Mouse (Mus musculus) megakaryocyte-erythroid progenitor cell, adult 5-6 weeks (primary cell): ENCODE data around the gene Coq2. TPM values are rescaled to one million over a fixed set of nuclear protein-coding genes. Genes with fewer than 3 reads are reported as not detected.
A peak's percentile ranks its signal among the peaks of the same experiment; 100 is the strongest.

Experiments
- ATAC-seq: replicated peaks from 2 replicates; pipeline ENCODE4 v1.8.0; 2016; ENCODE audit warnings: mild to moderate bottlenecking, inconsistent platforms; ENCODE audit not compliant: severe bottlenecking, poor library complexity, low FRiP score, low TSS enrichment
- total RNA-seq, 2 experiments: library from RNA; stranded (forward) in 1 of 2; stranded (reverse) in 1 of 2; fragments of 200-1000, 215-1000 nt in 1 of 2; fragments of >200 nt in 1 of 2; fragmentation: Nextera tagmentation in 1 of 2; gene quantifications; 2 replicates each; pipeline ENCODE4 v1.2.3; 2014 to 2017

The Coq2 gene
- 50.6 and 67.3 TPM in 2 replicates for total RNA-seq (2014; fragmentation: Nextera tagmentation)
- 40.1 and 56.6 TPM in 2 replicates for total RNA-seq (2017)

DNA sequence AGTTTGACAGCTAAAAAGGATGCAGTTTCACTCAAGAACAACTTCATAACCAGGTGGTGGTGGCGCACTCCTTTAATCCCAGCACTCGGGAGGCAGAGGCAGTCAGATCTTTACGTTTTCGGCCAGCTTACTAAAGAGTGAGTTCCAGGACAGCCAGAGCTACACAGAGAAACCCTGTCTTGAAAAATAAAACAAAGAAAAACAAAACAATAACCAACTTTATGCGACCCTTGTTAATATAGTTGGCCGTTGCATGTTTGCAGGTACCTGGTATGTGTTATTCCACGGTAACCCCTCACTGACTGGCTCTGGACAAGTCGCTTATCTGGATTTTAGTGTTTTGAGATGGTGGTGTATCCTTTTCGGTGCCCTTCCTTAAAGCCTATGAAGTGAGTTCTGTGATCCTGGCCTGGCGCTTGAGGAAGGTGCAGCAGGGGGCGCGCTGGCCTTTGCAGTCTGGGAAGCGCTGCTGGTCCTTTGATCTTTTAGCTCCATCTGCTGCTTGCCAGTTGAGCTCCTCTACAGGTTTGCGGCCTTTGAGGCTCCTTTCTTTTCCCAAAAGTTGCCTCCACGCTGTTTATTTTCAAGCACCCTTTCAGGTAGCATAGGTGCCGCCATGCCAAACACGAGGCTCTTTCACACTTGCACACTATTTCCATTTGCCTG, at the start of gene Coq2:
Gene Coq2, minus strand, starts transcription at position 430 of the 666 bp plus-strand sequence.
- ATAC-seq, result peak; percentile 90

DNA sequence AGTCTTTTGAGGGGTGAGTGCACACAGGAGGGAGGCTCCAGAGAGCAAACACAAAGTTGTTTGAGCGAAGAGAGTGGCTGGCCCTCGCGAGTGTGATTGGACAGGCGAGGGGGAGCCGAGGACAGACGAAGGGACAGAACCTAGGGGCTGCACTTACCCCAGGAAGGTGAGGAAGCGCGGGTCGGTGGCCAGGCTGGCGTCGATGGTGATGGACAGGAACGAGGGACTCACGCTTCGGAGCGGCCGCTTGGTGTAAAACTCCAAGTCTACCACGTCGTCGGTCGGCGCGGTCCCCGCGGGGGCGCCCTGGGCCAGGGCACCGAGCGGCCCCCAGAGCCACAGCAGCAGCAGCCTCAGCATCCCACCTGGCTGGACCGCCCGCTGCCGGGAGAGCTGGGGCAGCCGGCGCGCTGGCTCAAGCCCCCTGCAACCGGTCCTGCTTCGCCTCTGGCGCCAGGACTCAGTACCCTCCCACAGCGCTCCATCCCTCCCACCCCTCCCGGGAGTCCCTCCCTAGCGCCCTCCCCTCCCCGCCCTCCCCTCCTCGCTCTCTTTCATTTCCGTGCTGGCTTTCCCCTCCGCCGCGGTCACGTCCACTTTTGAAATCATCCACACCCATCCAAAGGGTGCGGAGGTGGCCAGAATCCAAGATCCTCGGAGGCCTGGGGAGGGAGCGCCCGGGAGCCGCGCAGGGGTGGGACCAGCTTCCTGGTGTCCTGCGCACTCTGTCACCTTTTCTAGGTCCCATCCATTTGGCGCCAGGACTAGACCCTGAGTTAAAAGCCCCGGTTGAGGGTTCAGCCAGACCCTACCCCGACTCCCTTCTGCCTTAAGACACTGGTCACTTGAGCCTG, 44.5 kb upstream of the Coq2 start, which contains the start of gene Hpse:
Gene Hpse, minus strand, starts transcription at position 482 of the 854 bp plus-strand sequence.
- 0 out of 2 replicates have a peak, but pooled peaks have one; percentile 42 for ATAC-seq

DNA sequence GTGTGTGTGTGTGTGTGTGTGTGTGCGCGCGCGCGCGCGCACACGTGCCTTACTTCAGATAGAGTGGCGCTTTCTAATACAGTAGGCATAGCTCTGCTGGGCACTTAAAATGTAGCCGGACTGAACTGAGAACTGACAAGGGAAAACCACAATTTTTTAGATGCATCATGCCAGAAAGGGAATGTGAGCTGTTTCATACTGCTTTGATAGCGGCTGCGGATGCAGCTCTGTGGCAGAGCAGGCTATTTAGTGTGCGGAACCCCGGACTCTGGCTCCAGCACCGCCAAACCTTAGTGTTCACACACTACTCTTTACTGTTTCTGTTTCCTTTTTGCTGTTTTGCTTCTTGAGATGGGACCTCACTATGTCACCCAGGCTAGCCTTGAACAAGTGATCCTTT, 41.8 kb upstream of the Coq2 start:
- ATAC-seq, result no peak

DNA sequence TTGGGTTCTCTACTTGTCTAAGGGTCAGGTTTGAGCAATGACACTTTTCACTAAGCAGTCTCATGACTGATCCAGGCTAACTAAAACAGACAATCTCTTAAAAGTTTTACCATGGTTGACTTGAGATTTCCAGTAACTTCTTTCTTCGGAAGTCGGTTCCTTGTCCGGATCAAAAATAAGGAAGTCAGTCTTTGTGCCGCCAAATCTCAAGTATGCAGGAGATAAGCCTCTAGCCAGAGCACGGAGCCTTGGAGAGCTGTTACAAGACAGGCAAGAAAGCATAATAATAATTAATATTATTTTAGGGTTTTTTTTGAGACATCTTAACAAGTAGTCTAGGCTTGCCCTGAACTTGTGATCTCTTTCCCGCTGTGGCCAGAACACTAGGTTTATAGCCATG, 36.3 kb upstream of the Coq2 start:
- no peak for ATAC-seq

DNA sequence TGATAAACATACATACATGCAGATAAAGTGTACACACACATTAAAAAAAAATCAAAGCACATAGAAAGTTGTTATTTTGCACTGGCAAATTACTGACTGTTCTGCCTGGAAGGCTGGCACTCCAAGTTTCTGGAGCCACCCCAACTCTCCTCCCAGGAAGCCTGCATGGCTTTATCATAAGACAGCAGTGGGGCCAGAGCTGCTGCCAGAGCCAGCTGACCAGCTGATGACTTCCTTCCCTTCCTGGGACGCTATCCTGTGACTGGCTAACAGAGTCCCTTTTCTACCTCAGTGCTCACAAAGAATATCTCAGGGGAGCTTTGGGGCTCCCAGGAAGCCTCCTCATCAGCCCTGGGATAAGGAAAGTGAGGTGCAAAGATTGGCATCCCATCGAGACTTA, 35.1 kb upstream of the Coq2 start:
- ATAC-seq, result no peak

GRCm38 (mm10) chr5:100709035-100709434, 34.1 kb upstream of the Coq2 start:
- no peak for ATAC-seq

GRCm38 (mm10) chr5:100706675-100707074, 31.7 kb upstream of the Coq2 start:
- ATAC-seq, result no peak

- ATAC-seq, result no peak
These were observed 29.3 kb upstream of the Coq2 start for GRCm38 (mm10) chr5:100704272-100704671.

GRCm38 (mm10) chr5:100702325-100702724, 27.4 kb upstream of the Coq2 start:
- no peak for ATAC-seq

DNA sequence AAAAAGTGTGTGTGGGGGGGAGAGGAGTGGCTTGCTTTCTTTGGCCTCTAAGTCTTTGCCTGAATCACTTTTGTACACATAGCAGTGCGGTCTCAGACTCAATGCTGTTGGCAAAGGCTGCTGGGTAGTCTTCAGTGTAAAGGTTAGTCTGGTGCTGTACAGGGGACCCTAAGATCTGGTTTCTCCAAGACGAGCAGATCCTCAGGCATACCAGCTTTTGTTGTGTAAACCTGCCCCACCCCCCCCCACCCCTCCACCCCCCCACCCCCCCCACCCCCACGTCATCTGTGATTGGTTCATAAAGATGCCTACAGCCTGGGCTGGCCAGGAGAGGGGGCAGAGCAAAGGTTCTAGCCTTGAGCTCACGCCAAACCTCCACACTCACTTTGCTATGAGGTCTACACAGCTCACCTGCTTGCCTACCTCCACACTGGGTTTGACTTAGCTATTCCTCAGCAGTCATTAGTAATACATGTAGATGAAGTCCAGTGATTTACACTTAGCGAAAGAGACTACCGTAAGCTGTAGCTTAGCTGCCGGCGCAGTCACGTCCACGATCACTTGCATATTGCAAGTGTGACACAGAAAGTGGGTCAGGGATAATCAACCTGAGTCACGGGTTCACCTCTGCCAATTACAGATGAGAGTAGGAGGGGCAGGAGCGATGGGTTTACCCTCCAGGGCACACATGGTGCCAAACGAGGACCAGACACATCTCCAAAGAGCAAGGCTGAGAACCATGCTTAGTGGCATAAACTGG, 26.1 kb upstream of the Coq2 start:
- ATAC-seq, result no peak

DNA sequence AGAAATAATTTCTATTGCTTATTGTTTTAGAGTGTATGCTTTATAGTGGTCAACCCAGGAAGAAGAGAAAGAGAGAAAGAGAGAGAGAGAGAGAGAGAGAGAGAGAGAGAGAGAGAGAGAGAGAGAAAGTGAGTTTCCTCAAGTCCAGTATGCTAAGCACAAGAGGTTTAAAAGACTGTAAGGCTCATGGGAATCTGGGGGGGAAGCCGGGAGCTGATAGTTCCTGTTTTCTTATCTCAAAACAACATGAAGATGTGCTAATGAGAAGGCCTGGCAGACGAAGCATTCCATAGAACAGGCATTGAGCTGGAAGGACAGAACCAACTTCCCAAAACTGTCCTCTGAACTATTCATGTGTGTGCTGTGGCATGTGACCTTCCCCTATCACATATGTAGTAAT, 22.9 kb upstream of the Coq2 start:
- no peak for ATAC-seq

- no peak for ATAC-seq
These were observed 22.5 kb upstream of the Coq2 start for GRCm38 (mm10) chr5:100697398-100697797.

DNA sequence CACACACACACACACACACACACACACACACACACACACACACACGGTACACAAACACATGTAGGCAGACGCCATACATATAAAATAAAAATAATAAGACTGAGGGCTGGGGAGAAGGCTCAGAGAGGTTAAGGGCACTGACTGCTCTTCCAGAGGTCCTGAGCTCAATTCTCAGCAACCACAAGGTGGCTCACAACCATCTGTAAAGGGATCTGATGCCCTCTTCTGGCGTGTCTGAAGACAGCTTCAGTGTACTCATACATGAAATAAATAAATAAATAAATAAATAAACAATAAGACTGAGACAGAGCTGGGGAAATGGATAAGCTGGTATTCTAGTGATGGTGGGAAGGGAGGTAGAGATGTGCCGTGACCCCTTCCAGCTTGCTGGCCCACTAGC, 10.7 kb upstream of the Coq2 start:
- no peak for ATAC-seq

DNA sequence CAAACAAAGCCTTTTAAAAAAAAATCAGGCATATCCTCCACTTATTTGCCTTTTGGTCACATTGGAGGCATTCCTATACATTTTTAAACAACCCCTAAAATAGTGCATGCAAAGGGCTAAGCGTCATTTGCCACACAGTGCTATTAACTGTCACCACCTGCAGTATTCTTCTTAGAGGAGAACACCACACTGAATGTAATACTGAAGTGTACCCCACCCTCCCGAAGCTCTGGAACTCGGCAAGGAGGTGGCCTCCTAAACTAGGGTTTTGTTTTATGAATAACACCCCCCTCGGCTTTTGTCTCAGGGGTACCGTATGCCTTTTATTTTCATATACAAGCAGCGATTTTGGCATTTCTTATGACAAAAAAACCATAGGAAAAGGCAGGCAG, 5.6 kb upstream of the Coq2 start:
- no peak for ATAC-seq

GRCm38 (mm10) chr5:100679911-100680541, 5.1 kb upstream of the Coq2 start:
- no peak for ATAC-seq

GRCm38 (mm10) chr5:100673745-100674486, 1.0 kb downstream of the Coq2 start:
- peak; percentile 69 for ATAC-seq

GRCm38 (mm10) chr5:100672403-100672802, 2.5 kb downstream of the Coq2 start:
- ATAC-seq, result no peak

DNA sequence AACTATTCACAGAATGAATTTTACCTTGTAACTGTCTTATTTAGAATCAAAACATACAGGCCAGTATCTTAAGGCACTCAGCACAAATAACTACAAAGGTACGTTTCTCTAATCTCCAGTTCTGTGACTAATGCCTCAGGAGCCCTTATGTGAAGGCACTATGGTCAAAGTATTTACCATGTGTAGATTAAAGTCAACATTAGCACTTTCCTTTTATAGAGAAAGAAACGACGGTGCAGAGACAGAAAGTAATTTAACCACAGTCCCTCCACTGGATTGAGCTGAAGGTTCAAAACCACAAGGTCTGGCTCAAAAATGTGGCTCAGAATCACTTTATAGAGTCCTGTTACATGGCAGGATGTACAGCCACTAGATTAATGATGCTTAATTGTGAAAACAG, 3.0 kb downstream of the Coq2 start:
- ATAC-seq, result no peak

GRCm38 (mm10) chr5:100671398-100671797, 3.5 kb downstream of the Coq2 start:
- ATAC-seq, result peak; percentile 56; the same call in 1 of the 2 replicates
